Mouse (Mus musculus): ENCODE measurements at regions not wholly inside any gene's neighbourhood (a gene's known extent, or its start where the extent isn't known, plus 50 kb on each side); places are given as distances from the start of the nearest gene placed in this dataset.

DNA sequence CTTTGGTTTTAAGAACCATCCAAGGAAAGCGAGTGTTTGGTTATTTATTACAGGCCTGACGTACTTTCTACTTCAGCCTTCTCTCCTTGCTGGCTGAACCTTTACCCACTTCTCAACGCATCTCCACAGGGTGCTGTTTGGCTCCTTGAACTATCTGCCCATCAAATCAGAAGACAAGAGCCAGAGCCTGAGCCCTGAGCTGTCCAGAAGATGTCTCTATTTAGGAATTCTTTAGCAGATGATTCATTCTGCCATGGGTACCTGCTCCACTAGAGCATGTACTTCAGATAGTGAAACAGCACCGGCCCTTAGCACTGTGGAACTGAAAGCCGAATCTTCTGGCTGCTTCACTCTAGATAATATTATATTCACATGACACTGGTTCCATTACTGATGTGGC lies 102.1 kb upstream of the Ghitm start:
- TF ChIP-seq CTCF (IDR thresholded peaks at IDR 0.05; ENCODE audit: low read depth) (no peak), EP300 (IDR thresholded peaks at IDR 0.05; ENCODE audit: low read depth) (no peak)
